Mouse (Mus musculus): Measurements from ENCODE around the gene Ncoa6.

Ncoa6 gene

GRCm38 (mm10) chr2:155442916-155443315 is 30.8 kb downstream of the Ncoa6 start:
- DNase-seq (ENCODE audit: low read depth, low spot score): no peak

DNA sequence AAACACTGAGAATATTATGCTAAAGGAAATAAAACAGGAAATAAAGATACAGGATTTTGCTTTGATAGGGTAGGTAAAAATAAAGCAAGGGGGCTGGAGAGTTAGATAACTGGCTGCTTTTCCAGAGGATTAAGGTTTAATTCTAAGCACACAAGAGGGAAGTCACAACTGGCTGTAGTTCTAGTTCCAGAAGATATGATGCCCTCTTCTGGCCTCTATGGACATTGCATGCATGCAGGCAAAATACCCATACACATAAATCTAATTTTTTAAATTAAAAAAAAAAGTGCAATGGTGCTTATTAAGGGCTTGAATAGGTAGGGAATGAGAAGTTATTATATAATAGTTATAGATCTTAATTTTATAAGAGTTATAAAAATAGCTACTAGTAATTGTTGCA is 37.2 kb downstream of the Ncoa6 start:
- no peak for DNase-seq (ENCODE audit: low read depth, low spot score)

DNA sequence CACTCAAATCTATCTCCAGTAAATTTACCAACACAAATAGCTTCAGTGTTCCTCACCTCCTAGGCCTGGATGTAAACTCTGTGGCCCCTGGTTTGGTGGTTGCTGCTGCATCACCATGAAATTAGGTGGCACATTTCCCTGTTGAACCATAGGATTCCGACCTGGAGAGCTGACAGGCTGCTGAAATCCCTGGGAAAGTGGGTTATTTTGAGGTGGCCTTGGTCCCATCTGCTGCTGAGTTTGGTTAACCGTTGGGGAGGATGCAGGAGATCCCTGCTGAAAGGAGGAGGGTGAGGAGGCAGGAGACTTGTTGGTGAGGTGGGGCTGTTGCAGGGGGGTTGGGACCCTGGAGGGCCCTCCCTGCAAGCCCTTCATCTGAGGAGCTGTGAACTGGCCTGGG is 52.8 kb downstream of the Ncoa6 start:
- no peak for DNase-seq (ENCODE audit: low read depth, low spot score)

GRCm38 (mm10) chr2:155404635-155405034 is 69.1 kb downstream of the Ncoa6 start:
- DNase-seq (ENCODE audit: low read depth, low spot score): no peak

DNA sequence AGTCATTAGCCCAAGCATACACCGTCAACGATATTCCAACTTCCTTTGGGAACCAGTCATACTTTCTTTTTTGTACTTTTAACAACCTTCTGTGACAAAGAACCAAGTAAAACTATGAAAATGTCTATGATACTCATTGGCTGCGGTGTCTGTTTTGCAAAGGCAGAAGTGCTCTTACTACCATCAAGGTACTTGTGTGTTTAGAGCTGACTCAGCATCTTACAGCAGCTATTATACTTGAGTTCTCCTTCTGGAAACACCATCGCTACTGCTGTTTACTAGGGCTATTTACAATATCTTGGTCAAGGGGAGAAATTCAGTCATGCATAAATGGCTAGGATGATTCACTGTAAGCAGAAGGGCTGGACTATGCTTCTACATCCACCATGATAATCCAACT is 71.8 kb downstream of the Ncoa6 start:
- no peak for DNase-seq (ENCODE audit: low read depth, low spot score)

- DNase-seq (ENCODE audit: low read depth, low spot score): no peak
Observed at GRCm38 (mm10) chr2:155400276-155400675, 73.4 kb downstream of the Ncoa6 start.

- no peak for DNase-seq (ENCODE audit: low read depth, low spot score)
Observed at GRCm38 (mm10) chr2:155394586-155394985, 79.1 kb downstream of the Ncoa6 start.

- DNase-seq (ENCODE audit: low read depth, low spot score): no peak
Observed at GRCm38 (mm10) chr2:155388573-155388972, 85.1 kb downstream of the Ncoa6 start.

GRCm38 (mm10) chr2:155387052-155387451 is 86.6 kb downstream of the Ncoa6 start:
- no peak for DNase-seq (ENCODE audit: low read depth, low spot score)

- DNase-seq (ENCODE audit: low read depth, low spot score): no peak
Observed at GRCm38 (mm10) chr2:155386534-155386899, 87.2 kb downstream of the Ncoa6 start.

DNA sequence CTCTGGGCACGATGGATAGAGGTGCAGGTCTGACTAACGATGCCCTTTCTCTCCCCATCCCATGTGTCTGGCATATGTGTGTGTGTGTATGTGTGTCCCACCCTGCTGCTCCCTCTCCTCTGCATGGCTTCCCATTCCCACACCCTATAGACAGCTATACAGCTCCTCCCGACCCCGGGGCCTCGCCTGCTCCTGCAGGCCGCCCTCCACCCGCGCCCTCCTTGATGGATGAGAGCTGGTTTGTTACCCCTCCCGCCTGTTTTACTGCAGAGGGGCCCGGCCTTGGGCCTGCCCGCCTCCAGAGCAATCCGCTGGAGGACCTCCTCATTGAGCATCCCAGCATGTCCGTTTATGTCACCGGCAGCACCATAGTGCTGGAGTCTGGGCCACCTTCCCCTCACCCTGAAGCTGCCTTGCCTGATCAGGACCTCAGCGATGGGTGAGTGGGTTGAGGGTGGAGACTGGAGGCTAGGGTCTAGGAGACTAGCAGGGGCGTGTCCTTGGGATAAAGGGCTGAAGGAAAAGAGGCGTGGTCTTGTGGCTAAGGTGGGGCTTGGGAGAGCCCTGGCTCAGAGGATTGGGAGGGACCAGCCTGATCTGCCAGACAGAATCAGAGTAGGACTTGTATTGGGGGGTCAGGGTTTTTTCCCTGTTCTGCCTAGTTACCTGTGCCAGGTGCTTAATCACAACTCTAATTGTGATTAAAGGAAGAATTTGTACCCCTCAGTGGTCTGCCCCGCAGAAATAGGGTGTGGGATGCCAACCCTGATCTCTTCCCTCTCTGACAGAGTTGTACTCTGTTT is 87.8 kb downstream of the Ncoa6 start:
- DNase-seq (ENCODE audit: low read depth, low spot score): peak; percentile 57

DNA sequence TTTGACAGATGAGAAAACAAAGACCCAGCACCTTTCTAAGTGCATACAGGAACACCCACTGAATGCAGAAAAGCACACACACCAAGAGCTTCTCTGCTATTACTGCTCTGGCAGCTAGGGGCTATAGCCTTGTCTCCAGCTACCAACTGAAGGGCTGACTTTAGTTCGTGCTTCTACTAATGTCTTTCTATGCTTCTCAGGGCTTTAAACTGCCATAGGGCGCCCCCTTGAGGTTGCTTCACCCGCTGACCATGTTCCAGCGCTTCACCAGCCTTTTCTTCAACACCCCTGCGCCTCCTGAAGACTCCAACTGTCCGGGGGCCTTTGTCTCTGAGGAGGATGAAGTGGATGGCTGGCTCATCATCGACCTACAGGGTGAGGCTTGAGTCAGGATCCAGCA is 88.6 kb downstream of the Ncoa6 start:
- DNase-seq (ENCODE audit: low read depth, low spot score): peak; percentile 73

DNA sequence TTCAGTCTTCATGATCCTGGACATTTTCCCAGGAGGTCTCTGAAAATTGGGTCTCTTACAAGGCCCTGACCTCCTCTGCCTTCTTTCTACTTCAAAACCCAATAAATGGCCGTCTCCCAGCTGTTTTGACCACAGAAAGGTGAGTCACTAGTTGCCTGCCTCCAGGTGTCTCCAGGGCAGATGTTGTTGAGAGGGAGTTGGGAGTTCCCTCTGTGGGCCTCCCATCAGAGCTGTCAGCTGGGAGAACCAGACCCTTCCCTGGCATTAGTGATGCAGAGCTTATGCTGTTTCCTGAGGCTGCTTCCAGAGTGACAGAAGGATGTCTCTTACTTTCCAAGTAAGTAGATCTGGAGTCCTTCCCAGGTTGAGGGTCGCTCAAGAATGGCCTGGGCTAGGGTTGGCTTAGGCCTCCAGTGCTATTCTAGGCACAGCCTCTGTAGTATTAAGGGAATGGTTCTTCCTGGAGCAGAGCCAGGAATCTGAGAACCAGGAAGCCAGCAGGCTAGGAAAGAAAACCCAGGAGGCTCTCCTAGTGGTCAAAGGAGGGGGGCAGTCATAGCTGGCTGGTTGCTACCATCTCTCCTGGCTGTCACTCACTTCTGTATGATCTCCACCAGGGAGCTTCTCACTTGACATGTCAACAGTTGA is 90.8 kb downstream of the Ncoa6 start:
- DNase-seq (ENCODE audit: low read depth, low spot score): no peak

GRCm38 (mm10) chr2:155382332-155382700 is 91.4 kb downstream of the Ncoa6 start:
- DNase-seq (ENCODE audit: low read depth, low spot score): no peak

DNA sequence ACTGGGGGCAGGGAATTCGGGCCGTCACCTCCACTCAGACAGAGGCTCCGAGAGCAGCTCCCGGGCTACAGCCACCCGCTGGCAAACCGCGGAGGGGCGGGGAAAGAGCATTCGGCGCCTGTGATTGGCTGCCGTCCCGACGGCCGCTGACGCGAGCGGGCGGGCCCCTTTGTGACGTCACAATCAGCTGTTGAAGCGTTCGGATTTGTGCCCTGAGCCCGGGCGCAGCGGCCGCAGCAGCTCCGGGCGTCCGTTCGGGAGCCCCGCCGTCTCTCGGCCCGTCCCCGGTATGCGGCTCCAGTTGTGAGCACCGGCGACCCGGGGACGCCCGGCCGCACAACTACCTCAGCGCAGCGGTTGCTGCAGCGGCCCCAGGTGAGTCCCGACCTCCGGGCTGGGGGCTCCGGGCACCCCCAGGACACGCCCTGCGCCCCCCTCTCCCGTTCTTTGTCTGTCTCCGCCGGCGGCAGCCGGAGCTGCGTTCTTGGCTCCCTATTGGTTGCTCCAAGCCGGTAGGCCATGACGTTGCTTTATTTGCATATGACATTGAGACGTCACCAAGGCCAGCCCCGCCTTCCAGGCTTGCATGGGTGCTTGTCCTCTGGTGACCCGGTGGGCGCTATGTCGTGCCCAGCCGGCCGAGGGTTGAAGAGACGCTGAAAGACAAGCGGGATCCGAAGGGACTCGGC is 91.9 kb downstream of the Ncoa6 start:
- DNase-seq (ENCODE audit: low read depth, low spot score): peak; percentile 73

DNA sequence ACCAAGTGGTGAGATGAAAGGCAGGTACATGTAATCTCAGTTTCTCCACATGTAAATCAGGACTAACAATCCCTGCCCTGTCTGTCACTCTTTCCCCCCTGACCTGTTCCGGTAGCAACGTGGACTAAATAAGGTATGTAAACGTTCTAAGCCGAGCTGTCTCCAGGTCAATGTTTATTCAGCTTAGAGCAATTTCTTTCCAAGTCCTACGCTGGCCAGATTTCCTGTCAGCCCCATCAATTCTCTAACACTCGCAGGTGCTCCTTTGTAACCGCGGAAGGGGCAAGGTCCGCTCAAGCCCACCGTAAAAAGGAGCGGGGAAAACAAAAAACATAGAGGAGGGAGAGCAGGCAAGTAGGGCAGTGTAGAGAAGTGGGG is 92.6 kb downstream of the Ncoa6 start:
- no peak for DNase-seq (ENCODE audit: low read depth, low spot score)

GRCm38 (mm10) chr2:155380261-155381059 is 93.2 kb downstream of the Ncoa6 start, which contains the start of gene Trp53inp2:
TSS of gene Trp53inp2 (plus strand) at chr2:155381059.
- no peak for DNase-seq (ENCODE audit: low read depth, low spot score)

DNA sequence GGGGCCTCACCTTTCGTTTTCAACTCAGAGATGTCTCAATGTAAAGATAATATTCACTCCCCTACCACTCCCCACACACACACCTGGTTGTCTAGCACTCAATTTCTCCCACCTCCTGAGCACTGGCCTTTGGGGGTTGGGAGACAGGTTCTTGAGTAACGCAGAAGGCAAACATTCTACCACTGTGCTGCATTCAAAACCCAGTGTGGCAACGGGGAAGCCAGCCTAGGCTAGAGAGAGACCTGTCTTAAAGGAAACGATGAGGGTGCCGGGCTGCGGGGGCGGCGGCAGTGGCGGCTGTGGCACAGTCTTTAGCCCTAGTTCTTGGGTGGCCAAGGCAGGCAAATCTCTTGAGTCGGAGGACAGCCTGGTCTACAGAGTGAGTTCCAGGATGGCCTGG is 97.5 kb downstream of the Ncoa6 start:
- DNase-seq (ENCODE audit: low read depth, low spot score): no peak

GRCm38 (mm10) chr2:155374521-155374920 is 99.2 kb downstream of the Ncoa6 start:
- DNase-seq (ENCODE audit: low read depth, low spot score): no peak

DNA sequence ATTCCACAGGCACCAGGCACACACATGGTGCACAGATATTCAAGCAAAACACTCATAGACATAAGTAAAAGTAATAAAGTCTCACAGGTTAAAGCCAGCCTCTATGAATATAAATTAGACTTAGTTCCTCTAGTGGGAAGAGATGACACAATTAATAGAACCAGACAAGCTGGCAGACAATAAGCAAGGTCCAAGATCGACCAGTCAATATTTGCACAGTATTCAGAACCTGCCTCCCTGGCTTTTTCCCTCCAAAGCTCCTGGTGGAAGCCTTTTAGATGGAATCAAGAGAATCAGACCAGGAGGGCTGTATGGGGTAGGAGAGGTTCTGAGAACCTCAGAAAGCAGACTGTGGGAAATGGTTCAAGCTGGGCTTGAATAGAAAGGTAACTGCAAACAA is 99.8 kb downstream of the Ncoa6 start:
- DNase-seq (ENCODE audit: low read depth, low spot score): no peak

- no peak for DNase-seq (ENCODE audit: low read depth, low spot score)
Observed at GRCm38 (mm10) chr2:155373302-155373701, 100.4 kb downstream of the Ncoa6 start.

DNA sequence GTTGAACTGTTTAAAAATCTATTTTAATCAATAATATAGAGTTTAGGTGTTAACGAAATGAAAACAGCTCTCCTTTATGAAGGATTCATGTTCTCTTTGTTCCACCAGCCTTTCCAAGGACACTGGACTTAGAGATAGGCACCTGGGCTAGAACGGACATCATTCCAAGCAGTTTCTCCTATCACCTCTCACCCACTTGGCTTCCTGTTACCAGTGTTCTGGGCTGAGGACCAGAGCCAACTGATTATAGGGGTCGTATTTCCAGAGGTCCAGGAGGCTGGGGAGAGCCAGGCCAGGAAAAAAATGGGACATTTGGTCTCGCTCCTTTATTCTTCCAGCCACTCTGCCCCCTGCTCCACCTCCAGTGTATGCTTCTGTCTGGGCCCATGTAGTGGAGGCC is 101.2 kb downstream of the Ncoa6 start:
- no peak for DNase-seq (ENCODE audit: low read depth, low spot score)

All from WW6 (cell line).